Mouse (Mus musculus): ENCODE measurements around the gene Anks1b.

Gene Anks1b

GRCm38 (mm10) chr10:90947608-90948373 is 1074.5 kb downstream of the Anks1b start:
- DNase-seq (ENCODE audit: extremely low read depth, low read depth): no peak

DNA sequence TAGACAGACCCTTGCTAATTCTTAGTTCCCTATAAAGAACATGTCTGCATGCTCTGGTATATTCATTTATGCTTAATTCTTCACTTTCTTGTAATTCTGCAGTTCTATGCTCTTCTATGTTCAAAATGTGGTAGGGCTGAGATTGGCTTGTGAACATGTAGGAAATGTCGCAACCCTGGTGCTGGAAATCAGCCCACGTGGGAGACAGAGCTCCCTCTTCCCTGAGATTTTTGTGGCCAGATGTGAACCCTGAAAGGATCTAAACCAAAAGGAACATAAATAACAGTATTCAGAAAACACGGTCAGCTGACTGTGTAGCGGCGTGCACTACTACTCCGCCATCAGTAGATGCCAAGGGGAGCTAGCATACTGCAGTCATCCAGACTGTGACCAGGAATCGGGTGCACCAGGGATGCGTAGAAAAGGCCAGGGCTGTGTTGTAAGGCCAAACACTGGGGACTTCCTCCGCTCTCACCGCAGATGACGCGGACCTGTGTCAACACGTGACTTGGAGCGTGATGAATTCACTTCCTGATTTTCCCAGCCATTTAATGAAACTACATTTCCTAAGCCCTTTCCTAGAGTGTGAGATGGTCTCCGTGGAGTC is 1079.9 kb downstream of the Anks1b start:
- no peak for DNase-seq (ENCODE audit: extremely low read depth, low read depth)

DNA sequence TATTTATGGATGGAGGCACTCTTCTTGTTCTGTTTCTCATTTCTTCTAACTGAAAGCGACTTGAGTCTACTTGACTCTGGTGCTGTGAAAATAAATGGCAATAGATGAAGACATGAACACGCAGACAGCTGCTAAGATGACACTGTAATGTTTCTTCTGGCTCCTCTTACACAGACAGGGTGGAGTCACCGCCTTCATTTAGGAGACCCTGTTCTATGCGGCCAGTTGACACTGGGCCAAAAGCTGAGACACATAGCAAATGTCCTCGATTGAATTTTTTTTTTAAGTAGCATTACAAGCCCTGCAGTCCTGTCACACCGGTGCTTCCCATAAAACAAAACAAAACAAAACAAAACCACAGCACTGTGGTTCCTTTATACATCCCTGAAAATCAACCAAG is 1080.5 kb downstream of the Anks1b start:
- no peak for DNase-seq (ENCODE audit: extremely low read depth, low read depth)

- DNase-seq (ENCODE audit: extremely low read depth, low read depth): no peak
These were observed 1087.1 kb downstream of the Anks1b start for GRCm38 (mm10) chr10:90960374-90960773.

GRCm38 (mm10) chr10:90964511-90964910 is 1091.2 kb downstream of the Anks1b start:
- DNase-seq (ENCODE audit: extremely low read depth, low read depth): no peak

DNA sequence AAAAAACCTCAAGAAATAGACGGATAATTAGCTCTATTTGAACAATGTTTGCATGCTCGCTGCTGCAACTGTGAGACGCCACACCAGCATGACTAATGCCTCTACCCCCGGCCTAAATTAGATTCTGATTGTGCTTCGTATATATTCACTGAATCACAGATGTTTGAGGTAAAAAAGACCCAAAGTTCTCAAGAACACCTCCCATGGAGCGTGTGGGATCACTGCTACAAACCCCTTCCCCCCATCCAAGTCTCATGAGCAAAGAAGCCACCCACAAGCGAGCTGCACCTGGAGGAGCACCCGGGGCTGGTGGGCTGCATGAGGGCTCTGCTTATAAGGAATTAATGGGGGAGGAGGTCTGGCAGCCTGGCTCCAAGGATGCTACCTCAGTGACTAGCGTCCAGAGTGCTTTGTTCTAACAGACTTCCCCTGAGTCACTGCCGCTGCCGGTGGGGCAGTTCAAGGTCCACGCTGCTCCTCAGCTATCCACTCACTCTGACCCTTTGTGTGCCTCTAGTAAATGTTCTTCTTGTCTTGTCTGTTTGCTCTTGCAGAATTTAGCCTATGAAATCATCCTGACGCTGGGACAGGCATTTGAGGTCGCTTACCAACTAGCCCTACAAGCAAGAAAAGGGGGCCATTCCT is 1092.5 kb downstream of the Anks1b start:
- DNase-seq (ENCODE audit: extremely low read depth, low read depth): no peak

GRCm38 (mm10) chr10:90966821-90967220 is 1093.5 kb downstream of the Anks1b start:
- no peak for DNase-seq (ENCODE audit: extremely low read depth, low read depth)

DNA sequence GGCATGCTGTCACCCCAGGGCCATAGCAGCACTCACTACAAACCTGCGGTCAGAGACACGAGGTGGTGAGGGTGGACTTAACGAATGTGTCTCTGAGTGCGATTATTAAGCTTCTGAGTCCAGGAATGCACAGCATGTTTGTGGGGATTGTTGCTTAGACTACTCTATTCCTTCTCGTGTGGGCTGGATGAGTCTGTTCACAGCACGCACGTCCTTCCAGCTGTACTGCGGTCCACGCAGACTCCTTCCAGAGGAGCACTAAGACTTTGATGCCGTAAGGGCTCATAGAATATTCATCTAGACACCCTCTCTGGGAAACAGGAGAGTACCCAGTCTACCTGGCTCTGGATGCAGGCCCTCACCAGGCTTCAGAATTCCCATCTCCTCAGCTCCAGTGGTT is 1094.9 kb downstream of the Anks1b start:
- no peak for DNase-seq (ENCODE audit: extremely low read depth, low read depth)

DNA sequence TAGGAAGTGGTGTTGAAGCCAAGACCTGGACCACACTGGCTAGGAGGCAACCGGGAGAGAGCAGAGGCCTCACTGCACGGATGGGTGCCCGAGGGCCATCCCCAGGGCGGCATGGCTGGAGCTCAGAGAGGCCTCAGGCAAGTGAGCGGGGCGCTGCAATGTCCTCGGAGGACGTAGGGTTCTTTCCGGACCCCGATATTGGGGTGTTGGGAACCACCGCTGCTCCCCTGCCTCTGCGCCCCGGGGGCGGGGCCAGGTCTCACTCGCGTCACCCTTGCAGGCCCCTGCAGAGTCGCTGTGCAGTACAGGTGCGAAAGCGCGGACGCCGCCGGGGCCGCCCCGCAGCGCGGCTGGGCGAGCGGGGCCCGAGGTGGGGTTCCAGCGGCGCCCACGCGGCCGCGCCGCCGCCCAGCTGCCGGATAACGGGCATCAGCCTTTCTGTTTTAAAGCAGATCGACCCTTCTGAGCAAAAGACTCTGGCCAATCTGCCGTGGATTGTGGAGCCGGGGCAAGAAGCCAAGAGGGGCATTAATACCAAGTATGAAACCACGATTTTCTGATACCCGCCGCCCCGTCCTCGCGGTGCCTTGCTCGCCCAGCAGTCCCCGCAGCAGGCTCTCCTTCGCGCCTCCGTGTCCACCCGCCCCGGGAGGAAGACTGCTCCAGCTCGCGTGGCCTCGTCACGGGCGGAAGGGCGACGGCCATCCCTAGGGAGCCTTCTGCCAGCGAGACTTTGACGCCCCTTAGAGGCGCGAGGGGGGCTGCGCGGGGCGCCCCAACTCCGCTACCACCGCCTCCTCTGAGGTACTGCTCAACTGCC is 1096.3 kb downstream of the Anks1b start:
- DNase-seq (ENCODE audit: extremely low read depth, low read depth): no peak

DNA sequence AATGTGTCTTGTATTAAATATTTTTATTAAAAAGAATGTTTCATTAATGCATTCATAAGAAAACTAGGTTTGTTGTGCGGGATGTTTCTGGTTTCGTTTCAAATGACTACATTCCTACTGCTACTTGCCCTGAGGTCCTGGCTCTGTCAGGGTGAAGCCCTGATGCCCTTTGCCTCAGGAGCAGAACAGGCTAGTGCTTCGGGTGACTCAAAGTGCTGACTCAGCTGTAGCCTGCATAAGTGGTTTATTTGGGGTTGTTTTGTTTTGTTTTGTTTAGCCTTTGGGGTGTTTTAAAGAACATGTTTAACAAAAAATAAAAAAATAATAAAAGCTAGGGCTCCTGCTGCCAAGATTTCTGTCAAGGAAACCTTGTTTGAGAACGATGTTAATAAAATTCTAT is 1097.3 kb downstream of the Anks1b start:
- DNase-seq (ENCODE audit: extremely low read depth, low read depth): no peak

DNA sequence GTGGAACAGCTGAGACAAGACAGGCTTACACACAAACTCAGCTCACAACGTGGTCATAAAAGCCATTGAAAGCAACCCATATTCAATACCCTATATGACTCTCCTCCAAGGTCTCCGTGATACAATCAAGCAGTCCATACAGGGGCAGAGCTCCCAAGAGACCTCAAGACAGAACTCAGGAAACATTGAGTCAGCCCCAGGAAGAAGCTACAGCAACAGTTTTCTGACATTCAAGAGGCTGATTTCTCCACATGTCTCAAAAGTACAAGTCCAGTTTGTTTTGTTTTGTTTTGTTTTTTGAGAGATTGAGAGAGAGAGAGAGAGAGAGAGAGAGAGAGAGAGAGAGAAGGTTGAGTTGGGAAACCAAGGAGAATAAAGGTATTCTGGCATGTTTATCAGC is 1100.8 kb downstream of the Anks1b start:
- DNase-seq (ENCODE audit: extremely low read depth, low read depth): no peak

- no peak for DNase-seq (ENCODE audit: extremely low read depth, low read depth)
These were observed 1101.2 kb downstream of the Anks1b start for GRCm38 (mm10) chr10:90974491-90974890.

GRCm38 (mm10) chr10:90981811-90982210 is 1108.5 kb downstream of the Anks1b start:
- DNase-seq (ENCODE audit: extremely low read depth, low read depth): no peak

- DNase-seq (ENCODE audit: extremely low read depth, low read depth): no peak
These were observed 1109.7 kb downstream of the Anks1b start for GRCm38 (mm10) chr10:90983046-90983445.

DNA sequence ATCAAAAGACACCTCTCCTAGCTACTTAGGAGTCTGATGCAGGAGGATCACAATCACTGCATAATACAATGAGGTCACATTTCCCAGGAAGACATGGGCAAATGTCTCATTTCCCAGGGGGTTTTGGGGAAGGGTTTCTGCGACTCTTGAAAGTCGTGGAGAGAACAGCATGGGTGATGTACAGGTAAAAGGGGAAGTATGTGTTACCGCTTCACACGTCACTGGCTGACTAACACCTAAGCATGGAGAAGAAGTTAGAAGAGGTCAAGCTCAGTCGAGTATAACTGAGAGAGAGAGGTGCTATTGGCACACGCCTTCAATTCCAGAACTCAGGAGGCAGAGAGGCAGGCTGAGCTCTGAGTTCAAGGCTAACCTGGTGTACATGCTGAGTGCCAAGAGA is 1117.0 kb downstream of the Anks1b start:
- no peak for DNase-seq (ENCODE audit: extremely low read depth, low read depth)

DNA sequence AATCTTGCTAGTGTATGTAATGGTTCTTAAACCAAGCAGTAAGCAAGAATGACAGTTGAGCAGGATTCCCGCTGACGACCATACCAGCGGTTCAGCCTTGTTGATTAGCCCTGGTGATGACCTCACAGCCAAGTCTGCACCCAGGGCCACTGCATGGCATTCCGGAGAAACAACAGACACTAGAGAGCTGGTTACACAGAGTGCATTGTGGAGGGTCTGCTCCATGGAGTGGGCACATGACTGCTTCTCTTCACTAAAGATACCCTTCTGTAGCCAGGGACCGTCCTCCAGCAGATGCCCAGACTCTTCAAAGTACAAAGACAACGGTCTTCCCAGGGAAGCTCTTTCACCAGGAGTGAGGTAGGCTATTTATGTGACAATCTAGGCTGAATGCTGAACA is 1118.9 kb downstream of the Anks1b start:
- no peak for DNase-seq (ENCODE audit: extremely low read depth, low read depth)

- no peak for DNase-seq (ENCODE audit: extremely low read depth, low read depth)
These were observed 1120.6 kb downstream of the Anks1b start for GRCm38 (mm10) chr10:90993869-90994268.

GRCm38 (mm10) chr10:90999899-91000298 is 1126.6 kb downstream of the Anks1b start:
- DNase-seq (ENCODE audit: extremely low read depth, low read depth): no peak

- DNase-seq (ENCODE audit: extremely low read depth, low read depth): no peak
These were observed 1128.1 kb downstream of the Anks1b start for GRCm38 (mm10) chr10:91001421-91001820.

DNA sequence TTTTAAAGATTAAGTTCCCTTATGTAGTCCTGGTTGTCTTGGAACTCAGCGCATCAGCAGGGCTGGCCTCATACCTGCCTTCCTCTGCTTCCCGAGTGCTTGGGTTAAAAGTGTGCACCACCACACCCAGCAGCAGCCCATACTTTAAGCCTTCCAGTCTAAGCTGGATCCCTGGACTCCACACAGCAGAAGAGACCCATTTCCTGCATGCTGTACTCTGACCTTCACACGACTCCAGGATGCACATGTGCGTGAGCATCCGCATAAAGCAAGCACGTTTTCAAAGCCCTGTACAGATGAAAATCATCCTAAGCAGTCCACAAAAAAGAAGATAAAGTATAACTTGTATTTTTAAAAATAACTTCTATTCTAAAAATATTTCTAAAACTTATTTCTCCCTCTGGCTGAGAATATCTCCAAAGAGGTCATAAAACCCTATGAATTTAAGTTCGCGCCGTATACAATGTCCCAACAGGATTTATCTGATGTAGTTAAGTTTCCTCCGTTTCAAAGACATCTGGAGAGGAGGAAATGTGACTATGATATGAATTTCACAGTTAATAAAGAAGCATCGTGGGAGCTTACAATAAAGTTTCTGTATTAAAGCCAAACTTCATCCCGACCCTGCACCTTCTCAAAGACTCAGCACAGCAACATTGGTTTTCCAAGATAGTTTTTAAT is 1132.7 kb downstream of the Anks1b start:
- no peak for DNase-seq (ENCODE audit: extremely low read depth, low read depth)
